Mouse (Mus musculus) liver, adult 2 months (tissue): ENCODE measurements at regions not wholly inside any gene's neighbourhood (a gene's known extent, or its start where the extent isn't known, plus 50 kb on each side); places are given as distances from the start of the nearest gene placed in this dataset.

Source experiments
- CTCF ChIP-seq: fragments of 200-500 bp; IDR thresholded peaks from 2 replicates; pipeline ENCODE4 v1.5.1; 2011; ENCODE audit warnings: low read depth, low read length, control low read depth
- POLR2A ChIP-seq: fragments of 200-500 bp; IDR thresholded peaks from 2 replicates; pipeline ENCODE4 v1.6.1; 2011; ENCODE audit warnings: low read length, control low read depth; ENCODE audit not compliant: insufficient read depth; ENCODE audit errors: extremely low read depth

DNA sequence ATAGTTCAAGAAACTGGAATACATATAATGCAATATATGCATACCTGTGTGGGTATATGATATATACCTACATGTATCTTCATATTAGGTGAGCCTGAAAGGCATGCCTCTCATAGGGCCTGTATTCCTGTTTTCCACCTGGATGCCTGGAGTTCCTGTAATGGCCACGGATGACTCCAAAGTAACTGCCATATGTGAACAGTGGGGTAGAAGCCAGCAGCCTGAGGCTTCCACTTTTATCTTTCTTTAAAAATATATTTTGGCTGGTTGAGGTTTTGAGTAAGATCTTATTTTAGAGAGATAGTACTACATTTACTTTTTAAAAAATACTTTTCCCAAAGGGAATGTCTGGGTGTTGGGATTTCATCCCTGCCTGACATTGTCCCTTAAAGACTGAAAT is 850.8 kb downstream of the 5730522E02Rik start:
- no peak for TF ChIP-seq POLR2A
- no peak for TF ChIP-seq CTCF
